ENCODE assay signal across 20 mouse cellular contexts in genomic region chr9:7790580-7791084, GRCm38 (mm10). TPM values are rescaled to one million over a fixed set of nuclear protein-coding genes. Genes with fewer than 3 reads are reported as not detected.
DNase-seq lines count a peak whose midpoint lies in the region; ATAC-seq lines count a peak whose summit lies in the region.
"Had no signal": no experiment of that assay in that cellular context is flagged by ENCODE, and none has a peak within 500 bp of the region (broad histone marks: within the 10 kb centered on the region; RNA-seq: fewer than 3 reads in every experiment).

No protein-coding gene starts in this region.

- WGBS in liver, embryonic 11.5 days = 52% methylated on average over 11 of the region's 11 CpGs
- 95% methylated on average over 11 of the region's 11 CpGs for WGBS in forebrain, embryonic 13.5 days

- H3K4me1 ChIP-seq in liver, embryonic 11.5 days (replicated peaks; ENCODE audit: control insufficient read depth, insufficient read depth, low read length) = peaks cover 17% of the 10 kb centered on the region
- no peaks in the 10 kb centered on the region for H3K4me1 ChIP-seq in forebrain, embryonic 13.5 days

- H3K4me2 ChIP-seq in liver, embryonic 11.5 days = peak overlapping the region; percentile 50
- H3K4me2 ChIP-seq in forebrain, embryonic 13.5 days = no peak overlapping the region
- H3K4me2 ChIP-seq: limb, embryonic 13.5 days; midbrain, embryonic 11.5 days had no signal

- ATAC-seq in liver, embryonic 11.5 days (replicated peaks; ENCODE audit: low FRiP score) = peak; percentile 97
- ATAC-seq in megakaryocyte-erythroid progenitor cell, adult 5-6 weeks (replicated peaks; ENCODE audit: low FRiP score, low TSS enrichment, poor library complexity, severe bottlenecking) = peak; percentile 91
- no peak for ATAC-seq in forebrain, embryonic 13.5 days
- ATAC-seq: forebrain, embryonic 14.5 days; hindbrain, postnatal 0 days had no signal

- H3K9me3 ChIP-seq in liver, embryonic 11.5 days (ENCODE audit: control insufficient read depth, low read length) = no peaks in the 10 kb centered on the region
- no peaks in the 10 kb centered on the region for H3K9me3 ChIP-seq in forebrain, embryonic 13.5 days (replicated peaks)
- H3K9me3 ChIP-seq: limb, embryonic 13.5 days had no signal

- peak overlapping the region; percentile 72 for H3K27ac ChIP-seq in liver, embryonic 11.5 days (ENCODE audit: low read depth, low read length)
- no peak overlapping the region for H3K27ac ChIP-seq in forebrain, embryonic 13.5 days
- H3K27ac ChIP-seq: gastrocnemius, adult 2 months; hindbrain, postnatal 0 days; limb, embryonic 13.5 days had no signal

- H3K4me3 ChIP-seq in liver, embryonic 11.5 days (ENCODE audit: low read depth, low read length) = no peak overlapping the region
- no peak overlapping the region for H3K4me3 ChIP-seq in forebrain, embryonic 13.5 days
- H3K4me3 ChIP-seq: gastrocnemius, adult 2 months; limb, embryonic 13.5 days; myocyte had no signal

- peaks cover 20% of the 10 kb centered on the region; the same call in 1 of the 2 replicates for H3K36me3 ChIP-seq in liver, embryonic 11.5 days (ENCODE audit: control insufficient read depth, insufficient read depth, low read length)
- H3K36me3 ChIP-seq in forebrain, embryonic 13.5 days (ENCODE audit: poor library complexity, severe bottlenecking) = peaks cover 46% of the 10 kb centered on the region

- no peak overlapping the region for H3K9ac ChIP-seq in liver, embryonic 11.5 days (ENCODE audit: low read depth, low read length)
- no peak overlapping the region for H3K9ac ChIP-seq in forebrain, embryonic 13.5 days
- H3K9ac ChIP-seq: limb, embryonic 13.5 days had no signal

- peak; percentile 22 for DNase-seq in spleen, adult 12 weeks (ENCODE audit: low spot score)
- DNase-seq in spleen, adult 18-20 months = no peak
- DNase-seq in c-Kit-positive CD71-positive TER-119-positive erythroid progenitor cells, embryonic 14.5 days (ENCODE audit: low spot score) = peak; percentile 80
- DNase-seq in liver, embryonic 11.5 days (ENCODE audit: low spot score) = peak; percentile 39
- DNase-seq in Muller cell, postnatal 12 days (ENCODE audit: inconsistent ontology term) = no peak
- DNase-seq in frontal cortex, postnatal 36 days (ENCODE audit: low spot score in 2 of 2) = no peak
- DNase-seq: adrenal gland, postnatal 25 days; cerebellum, adult 11-12 months; gastrocnemius, adult 2 months; heart, postnatal 10 days; lung, postnatal 10 days; right cerebral cortex, adult 18-20 months; thymus, adult 2 months had no signal

- H3K27me3 ChIP-seq in liver, embryonic 11.5 days (replicated peaks; ENCODE audit: control insufficient read depth, insufficient read depth, low read length) = no peaks in the 10 kb centered on the region
- H3K27me3 ChIP-seq in forebrain, embryonic 13.5 days = no peaks in the 10 kb centered on the region
- H3K27me3 ChIP-seq: limb, embryonic 13.5 days had no signal

RNA-seq across cellular contexts. Expression of gene Tmem123, which starts 26.8 kb away (rescaled TPM):
- polyA plus RNA-seq in liver, embryonic 11.5 days (2014; fragmentation: Nextera tagmentation; extraction: Ambion mirVana) = 87.8 and 98.4 TPM in 2 replicates
- 67.7 and 78.9 TPM in 2 replicates for total RNA-seq in megakaryocyte-erythroid progenitor cell, adult 5-6 weeks (2014; fragmentation: Nextera tagmentation)
- 131 and 161 TPM in 2 replicates for total RNA-seq in megakaryocyte-erythroid progenitor cell, adult 5-6 weeks (2017)
- 48.9 and 51.9 TPM in 2 replicates for polyA plus RNA-seq in forebrain, embryonic 13.5 days (2015; fragmentation: Nextera tagmentation; extraction: Ambion mirVana)

RNA-seq across cellular contexts. Expression of gene Birc2, which starts 46.2 kb away (rescaled TPM):
- 26.6 and 28.1 TPM in 2 replicates for polyA plus RNA-seq in liver, embryonic 11.5 days (2014; fragmentation: Nextera tagmentation; extraction: Ambion mirVana)
- 34.6 and 41.7 TPM in 2 replicates for total RNA-seq in megakaryocyte-erythroid progenitor cell, adult 5-6 weeks (2014; fragmentation: Nextera tagmentation)
- 36.7 and 61.3 TPM in 2 replicates for total RNA-seq in megakaryocyte-erythroid progenitor cell, adult 5-6 weeks (2017)
- 49.1 and 52.9 TPM in 2 replicates for polyA plus RNA-seq in forebrain, embryonic 13.5 days (2015; fragmentation: Nextera tagmentation; extraction: Ambion mirVana)

Comparison
In these comparisons a context has a peak if more than half of its experiments do, and no peak if none do; other contexts are left out.
1. DNase-seq: peak in spleen, adult 12 weeks (single experiment), c-Kit-positive CD71-positive TER-119-positive erythroid progenitor cells, embryonic 14.5 days (single experiment) and liver, embryonic 11.5 days (single experiment); none in spleen, adult 18-20 months (0 of 2), Muller cell, postnatal 12 days (single experiment) and frontal cortex, postnatal 36 days (0 of 2).